Mouse (Mus musculus) layer of hippocampus, postnatal 14 days (tissue): Measurements from ENCODE around the gene Zfp109. TPM values are rescaled to one million over a fixed set of nuclear protein-coding genes. Genes with fewer than 3 reads are reported as not detected.

Experiments
- DNase-seq, 2 experiments: peaks; one replicate each; pipeline ENCODE4 v3.0.0; 2021 to 2022; ENCODE audit warnings: low spot score in 2 of 2, mixed read lengths in 1 of 2
- total RNA-seq, 2 experiments: library from RNA; stranded (reverse); gene quantifications; 2 replicates each; pipeline ENCODE4 v1.2.3; 2021

Zfp109 gene
- total RNA-seq, 2 experiments from 2014 or later, result 6.3 to 7.4 TPM

- DNase-seq, result no peak
These were observed 29.0 kb downstream of the Zfp109 start for GRCm38 (mm10) chr7:24208282-24208886.

GRCm38 (mm10) chr7:24207488-24208261 is 29.7 kb downstream of the Zfp109 start:
- DNase-seq, result peak; percentile 60 to 85

DNA sequence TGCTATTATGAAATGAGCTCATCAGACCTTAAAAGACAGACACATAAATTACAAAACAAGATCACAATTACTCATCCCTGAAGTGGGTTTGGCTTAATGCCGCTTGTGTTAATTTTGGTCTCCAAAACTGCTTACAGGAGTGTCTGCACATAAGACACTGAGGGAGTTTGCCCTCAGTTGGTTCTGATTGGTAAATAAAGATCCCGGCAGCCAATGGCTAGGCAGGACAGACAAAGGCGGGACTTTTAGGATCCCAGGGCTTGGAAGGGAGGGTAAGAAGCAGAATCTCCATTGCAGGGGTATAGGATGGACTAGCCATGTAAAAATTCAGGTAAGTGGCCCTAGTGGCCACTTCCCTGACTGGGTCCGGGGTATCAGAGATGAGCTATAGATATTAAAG is 40.4 kb downstream of the Zfp109 start:
- no peak for DNase-seq

DNA sequence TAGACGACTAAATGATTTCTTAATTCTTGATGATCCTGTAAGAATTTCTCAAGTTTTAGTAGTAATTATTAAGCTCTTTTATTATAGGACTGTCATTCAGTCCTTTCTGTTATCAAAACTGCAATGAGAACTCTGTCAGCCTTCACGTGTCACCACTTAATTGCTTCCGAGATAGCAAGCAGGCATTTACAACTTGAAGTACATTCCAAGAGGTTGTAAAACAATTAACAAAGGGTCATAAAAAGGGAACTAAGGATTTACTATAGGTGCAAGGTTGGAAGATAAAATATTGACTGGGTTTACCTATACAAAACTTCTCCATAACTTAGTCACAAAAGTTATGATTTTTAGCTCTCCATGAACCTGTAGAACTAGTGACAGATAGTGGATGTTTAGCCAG is 44.2 kb downstream of the Zfp109 start:
- no peak for DNase-seq

- no peak for DNase-seq
These were observed 46.0 kb downstream of the Zfp109 start for GRCm38 (mm10) chr7:24191361-24191760.

- DNase-seq, result no peak
These were observed 47.8 kb downstream of the Zfp109 start for GRCm38 (mm10) chr7:24189571-24189944.

GRCm38 (mm10) chr7:24188901-24189570 is 48.3 kb downstream of the Zfp109 start:
- DNase-seq, result no peak

DNA sequence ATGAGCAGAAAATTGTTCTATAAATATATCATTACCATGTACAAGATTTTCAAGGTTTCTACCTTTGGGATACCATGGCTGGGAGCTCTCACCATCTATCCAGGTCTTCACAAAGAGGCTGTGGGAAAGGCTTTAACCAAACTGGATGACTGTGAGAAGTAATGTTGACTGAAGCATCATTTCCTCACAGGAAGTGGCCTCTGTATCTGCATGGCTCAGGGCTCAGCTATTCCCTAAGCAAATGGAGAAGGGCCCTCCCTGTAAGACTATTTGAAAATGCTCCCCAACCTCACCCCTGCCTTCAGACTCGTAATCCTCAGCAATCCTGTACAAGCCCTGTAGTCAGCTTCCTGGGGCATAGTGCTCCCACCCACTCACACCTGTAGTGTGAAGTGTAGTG is 49.7 kb downstream of the Zfp109 start:
- DNase-seq, result no peak

Other genes with a start within 250 kb of the Zfp109 start
- gene V1rd19, start 235.9 kb downstream of the Zfp109 start, total RNA-seq, result not detected
- not detected for gene Vmn1r183, start 184.3 kb downstream of the Zfp109 start, total RNA-seq
- 10 to 100 TPM; 28.8 to 30.7 TPM for gene Zfp180, start 155.6 kb downstream of the Zfp109 start, total RNA-seq
- 1 to 10 TPM; 8.4 to 8.6 TPM for gene Zfp112, start 125.2 kb downstream of the Zfp109 start, total RNA-seq
- gene Zfp235, start 103.4 kb downstream of the Zfp109 start, total RNA-seq, result 10 to 100 TPM; 19.0 to 19.2 TPM
- 1 to 10 TPM; 4.0 to 4.3 TPM for gene Zfp114, start 62.5 kb downstream of the Zfp109 start, total RNA-seq
- gene Zfp111, start 26.1 kb downstream of the Zfp109 start, total RNA-seq, result 10 to 100 TPM in 1 of 2 experiments, 1 to 10 TPM in 1; 9.4 to 10.3 TPM
- 1 to 10 TPM; 6.5 to 6.9 TPM for gene Zfp108, start 17.2 kb upstream of the Zfp109 start, total RNA-seq
- 10 to 100 TPM in 1 of 2 experiments, 1 to 10 TPM in 1; 9.7 to 12.5 TPM for gene Zfp93, start 32.9 kb upstream of the Zfp109 start, total RNA-seq
- gene Zfp61, start 63.7 kb upstream of the Zfp109 start, total RNA-seq, result 10 to 100 TPM; 20.5 to 21.1 TPM
- gene Zfp94, start 79.1 kb upstream of the Zfp109 start, total RNA-seq, result 10 to 100 TPM; 13.3 to 13.9 TPM
- gene Tescl, start 96.4 kb upstream of the Zfp109 start, total RNA-seq, result not detected
- not detected for gene Lypd5, start 111.6 kb upstream of the Zfp109 start, total RNA-seq
- under 1 TPM; 0.41 to 0.81 TPM for gene Kcnn4, start 132.7 kb upstream of the Zfp109 start, total RNA-seq
- gene Smg9, start 162.1 kb upstream of the Zfp109 start, total RNA-seq, result 10 to 100 TPM; 29.1 to 33.8 TPM
- not detected for gene Irgc1, start 214.7 kb upstream of the Zfp109 start, total RNA-seq
- gene Plaur, start 224.9 kb upstream of the Zfp109 start, total RNA-seq, result 1 to 10 TPM in 1 of 2 experiments, under 1 TPM in 1; 0.76 to 1.0 TPM
- gene Cadm4, start 244.5 kb upstream of the Zfp109 start, total RNA-seq, result 100 to 1,000 TPM; 220 to 227 TPM